Mouse (Mus musculus): ENCODE data around the gene Dusp14. TPM values are rescaled to one million over a fixed set of nuclear protein-coding genes. Genes with fewer than 3 reads are reported as not detected.

Gene Dusp14
- polyA plus RNA-seq, 1 experiment from 2014 or later: 14.8 TPM

- Histone ChIP-seq H3K9me3 (ENCODE audit: control insufficient read depth, low read length) (no peaks in the 10 kb centered on the region), H3K36me3 (ENCODE audit: control insufficient read depth, insufficient read depth, low read length) (no peaks in the 10 kb centered on the region), H3K27ac (ENCODE audit: low read depth, low read length) (peak overlapping the region; percentile 83), H3K4me3 (ENCODE audit: low read depth, low read length) (no peak overlapping the region), H3K27me3 (ENCODE audit: control insufficient read depth, insufficient read depth, low read length) (no peaks in the 10 kb centered on the region), H3K4me1 (replicated peaks; ENCODE audit: control insufficient read depth, insufficient read depth, low read length) (peaks cover 7% of the 10 kb centered on the region), H3K4me2 (replicated peaks; ENCODE audit: low read depth, low read length) (0 out of 2 replicates have a peak overlapping the region, but pooled peaks have one; percentile 9), H3K9ac (ENCODE audit: low read depth, low read length) (no peak overlapping the region)
- WGBS: 29% methylated on average over 14 of the region's 14 CpGs
- DNase-seq (ENCODE audit: low spot score) (peak; percentile 91), ATAC-seq (ENCODE audit: low FRiP score) (peak; percentile 93)
Measured at GRCm38 (mm10) chr11:84042808-84043762, 26.0 kb downstream of the Dusp14 start.

GRCm38 (mm10) chr11:84040621-84041020 is 28.4 kb downstream of the Dusp14 start:
- H3K36me3 ChIP-seq (ENCODE audit: control insufficient read depth, insufficient read depth, low read length): no peaks in the 10 kb centered on the region
- no peak for DNase-seq (ENCODE audit: low spot score)
- peaks cover 7% of the 10 kb centered on the region for H3K4me1 ChIP-seq (replicated peaks; ENCODE audit: control insufficient read depth, insufficient read depth, low read length)
- no peak overlapping the region for H3K4me3 ChIP-seq (ENCODE audit: low read depth, low read length)
- no peaks in the 10 kb centered on the region for H3K9me3 ChIP-seq (ENCODE audit: control insufficient read depth, low read length)
- H3K27ac ChIP-seq (ENCODE audit: low read depth, low read length): no peak overlapping the region
- ATAC-seq (ENCODE audit: low FRiP score): no peak
- 82% methylated on average over 6 of the region's 6 CpGs for WGBS
- H3K9ac ChIP-seq (ENCODE audit: low read depth, low read length): no peak overlapping the region
- no peaks in the 10 kb centered on the region for H3K27me3 ChIP-seq (ENCODE audit: control insufficient read depth, insufficient read depth, low read length)
- H3K4me2 ChIP-seq (replicated peaks; ENCODE audit: low read depth, low read length): no peak overlapping the region

- Histone ChIP-seq H3K4me2 (replicated peaks; ENCODE audit: low read depth, low read length) (no peak overlapping the region), H3K4me3 (ENCODE audit: low read depth, low read length) (no peak overlapping the region), H3K9ac (ENCODE audit: low read depth, low read length) (no peak overlapping the region), H3K4me1 (replicated peaks; ENCODE audit: control insufficient read depth, insufficient read depth, low read length) (no peaks in the 10 kb centered on the region), H3K27me3 (ENCODE audit: control insufficient read depth, insufficient read depth, low read length) (no peaks in the 10 kb centered on the region), H3K9me3 (ENCODE audit: control insufficient read depth, low read length) (no peaks in the 10 kb centered on the region), H3K36me3 (ENCODE audit: control insufficient read depth, insufficient read depth, low read length) (no peaks in the 10 kb centered on the region), H3K27ac (ENCODE audit: low read depth, low read length) (no peak overlapping the region)
- no peak for ATAC-seq (ENCODE audit: low FRiP score)
- DNase-seq (ENCODE audit: low spot score): no peak
- 90% methylated on average over 5 of the region's 5 CpGs for WGBS
Measured at GRCm38 (mm10) chr11:84033671-84034070, 35.4 kb downstream of the Dusp14 start.

GRCm38 (mm10) chr11:84032559-84032958 is 36.5 kb downstream of the Dusp14 start:
- Histone ChIP-seq H3K4me3 (ENCODE audit: low read depth, low read length) (no peak overlapping the region), H3K4me2 (replicated peaks; ENCODE audit: low read depth, low read length) (no peak overlapping the region), H3K36me3 (ENCODE audit: control insufficient read depth, insufficient read depth, low read length) (0 out of 2 replicates have a peak, but pooled peaks cover under 1% of the 10 kb centered on the region), H3K27me3 (ENCODE audit: control insufficient read depth, insufficient read depth, low read length) (no peaks in the 10 kb centered on the region), H3K9me3 (ENCODE audit: control insufficient read depth, low read length) (no peaks in the 10 kb centered on the region), H3K4me1 (replicated peaks; ENCODE audit: control insufficient read depth, insufficient read depth, low read length) (no peaks in the 10 kb centered on the region), H3K9ac (ENCODE audit: low read depth, low read length) (no peak overlapping the region), H3K27ac (ENCODE audit: low read depth, low read length) (no peak overlapping the region)
- 93% methylated on average over 5 of the region's 5 CpGs for WGBS
- DNase-seq (ENCODE audit: low spot score) (no peak), ATAC-seq (ENCODE audit: low FRiP score) (no peak)

- 58% methylated on average over 9 of the region's 9 CpGs for WGBS
- Histone ChIP-seq H3K4me1 (replicated peaks; ENCODE audit: control insufficient read depth, insufficient read depth, low read length) (no peaks in the 10 kb centered on the region), H3K9me3 (ENCODE audit: control insufficient read depth, low read length) (no peaks in the 10 kb centered on the region), H3K27ac (ENCODE audit: low read depth, low read length) (no peak overlapping the region), H3K9ac (ENCODE audit: low read depth, low read length) (no peak overlapping the region), H3K4me2 (replicated peaks; ENCODE audit: low read depth, low read length) (no peak overlapping the region), H3K4me3 (ENCODE audit: low read depth, low read length) (no peak overlapping the region), H3K27me3 (ENCODE audit: control insufficient read depth, insufficient read depth, low read length) (no peaks in the 10 kb centered on the region), H3K36me3 (ENCODE audit: control insufficient read depth, insufficient read depth, low read length) (0 out of 2 replicates have a peak, but pooled peaks cover 2% of the 10 kb centered on the region)
- peak; percentile 58 for DNase-seq (ENCODE audit: low spot score)
- no peak for ATAC-seq (ENCODE audit: low FRiP score)
Measured at GRCm38 (mm10) chr11:84031971-84032370, 37.1 kb downstream of the Dusp14 start.

GRCm38 (mm10) chr11:84028271-84029028 is 40.6 kb downstream of the Dusp14 start:
- DNase-seq (ENCODE audit: low spot score): no peak
- H3K4me1 ChIP-seq (replicated peaks; ENCODE audit: control insufficient read depth, insufficient read depth, low read length): no peaks in the 10 kb centered on the region

GRCm38 (mm10) chr11:84027231-84027630 is 41.8 kb downstream of the Dusp14 start:
- Histone ChIP-seq H3K27ac (ENCODE audit: low read depth, low read length) (no peak overlapping the region), H3K4me2 (replicated peaks; ENCODE audit: low read depth, low read length) (no peak overlapping the region), H3K4me1 (replicated peaks; ENCODE audit: control insufficient read depth, insufficient read depth, low read length) (no peaks in the 10 kb centered on the region), H3K9me3 (ENCODE audit: control insufficient read depth, low read length) (no peaks in the 10 kb centered on the region), H3K9ac (ENCODE audit: low read depth, low read length) (no peak overlapping the region), H3K4me3 (ENCODE audit: low read depth, low read length) (no peak overlapping the region), H3K36me3 (ENCODE audit: control insufficient read depth, insufficient read depth, low read length) (peaks cover 2% of the 10 kb centered on the region; the same call in 1 of the 2 replicates), H3K27me3 (ENCODE audit: control insufficient read depth, insufficient read depth, low read length) (no peaks in the 10 kb centered on the region)
- 95% methylated on average over 5 of the region's 5 CpGs for WGBS
- ATAC-seq (ENCODE audit: low FRiP score) (no peak), DNase-seq (ENCODE audit: low spot score) (no peak)

More at GRCm38 (mm10) chr11:84028271-84029028, 40.6 kb downstream of the Dusp14 start:
- Histone ChIP-seq H3K27ac (ENCODE audit: low read depth, low read length) (no peak overlapping the region), H3K36me3 (ENCODE audit: control insufficient read depth, insufficient read depth, low read length) (peaks cover 2% of the 10 kb centered on the region; the same call in 1 of the 2 replicates), H3K4me3 (ENCODE audit: low read depth, low read length) (no peak overlapping the region), H3K9me3 (ENCODE audit: control insufficient read depth, low read length) (no peaks in the 10 kb centered on the region), H3K4me2 (replicated peaks; ENCODE audit: low read depth, low read length) (no peak overlapping the region), H3K9ac (ENCODE audit: low read depth, low read length) (no peak overlapping the region), H3K27me3 (ENCODE audit: control insufficient read depth, insufficient read depth, low read length) (no peaks in the 10 kb centered on the region)
- 88% methylated on average over 9 of the region's 9 CpGs for WGBS
- no peak for ATAC-seq (ENCODE audit: low FRiP score)

- no peaks in the 10 kb centered on the region for H3K27me3 ChIP-seq (ENCODE audit: control insufficient read depth, insufficient read depth, low read length)
- no peak overlapping the region for H3K4me3 ChIP-seq (ENCODE audit: low read depth, low read length)
- WGBS: 95% methylated on average over 7 of the region's 7 CpGs
- H3K4me1 ChIP-seq (replicated peaks; ENCODE audit: control insufficient read depth, insufficient read depth, low read length): peaks cover 3% of the 10 kb centered on the region; the same call in 1 of the 2 replicates
- H3K9me3 ChIP-seq (ENCODE audit: control insufficient read depth, low read length): no peaks in the 10 kb centered on the region
- H3K36me3 ChIP-seq (ENCODE audit: control insufficient read depth, insufficient read depth, low read length): no peaks in the 10 kb centered on the region
- no peak overlapping the region for H3K4me2 ChIP-seq (replicated peaks; ENCODE audit: low read depth, low read length)
- ATAC-seq (ENCODE audit: low FRiP score) (no peak), DNase-seq (ENCODE audit: low spot score) (no peak)
- no peak overlapping the region for H3K27ac ChIP-seq (ENCODE audit: low read depth, low read length)
- no peak overlapping the region for H3K9ac ChIP-seq (ENCODE audit: low read depth, low read length)
Measured at GRCm38 (mm10) chr11:84016810-84017508, 52.1 kb downstream of the Dusp14 start.
